ENCODE assay signal across 18 mouse cellular contexts in the genomic region with DNA sequence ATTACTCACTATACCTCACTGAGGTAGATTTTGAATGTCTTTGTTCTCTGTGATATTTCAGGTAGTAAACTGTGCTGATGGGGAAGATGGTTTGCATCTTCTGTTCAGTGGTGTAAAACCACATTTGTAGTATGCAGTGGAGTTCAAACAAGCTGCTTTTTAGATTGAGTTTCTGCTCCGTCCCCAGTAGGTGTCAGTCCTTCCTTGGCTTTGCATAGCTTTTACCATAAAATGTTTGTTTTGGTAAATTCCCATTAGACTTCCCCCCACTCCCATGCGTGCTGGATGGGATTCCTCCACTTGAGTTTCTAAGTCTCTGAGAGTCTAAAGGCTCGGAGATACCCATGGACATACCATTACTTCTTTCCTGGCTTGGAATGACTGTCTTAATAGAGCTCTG.
DNase-seq lines count a peak whose midpoint lies in the region; ATAC-seq and TF ChIP-seq lines count a peak whose summit lies in the region.
"Had no signal": no experiment of that assay in that cellular context is flagged by ENCODE, and none has a peak within 500 bp of the region (broad histone marks: within the 10 kb centered on the region; RNA-seq: fewer than 3 reads in every experiment).

No protein-coding gene starts in this region.

- 0 out of 2 replicates have a peak, but pooled peaks have one; percentile 20 for TF ChIP-seq CTCF in liver, postnatal 0 days (IDR thresholded peaks at IDR 0.05; ENCODE audit: low read depth)

- H3K4me1 ChIP-seq in forebrain, embryonic 14.5 days (ENCODE audit: control insufficient read depth, insufficient read depth, low read length) = no peaks in the 10 kb centered on the region
- H3K4me1 ChIP-seq in forebrain, embryonic 16.5 days (replicated peaks; ENCODE audit: control insufficient read depth, insufficient read depth, low read length) = no peaks in the 10 kb centered on the region
- H3K4me1 ChIP-seq in liver, postnatal 0 days (ENCODE audit: insufficient read depth) = no peaks in the 10 kb centered on the region
- H3K4me1 ChIP-seq in hindbrain, embryonic 10.5 days (replicated peaks) = no peaks in the 10 kb centered on the region
- H3K4me1 ChIP-seq: lung, embryonic 15.5 days; midbrain, embryonic 15.5 days had no signal

- no peak overlapping the region for H3K4me2 ChIP-seq in forebrain, embryonic 14.5 days (ENCODE audit: low read length)
- no peak overlapping the region for H3K4me2 ChIP-seq in forebrain, embryonic 16.5 days (ENCODE audit: low read length)
- H3K4me2 ChIP-seq in liver, postnatal 0 days (ENCODE audit: low read depth, low read length) = no peak overlapping the region
- H3K4me2 ChIP-seq: hindbrain, embryonic 14.5 days; lung, embryonic 15.5 days; midbrain, embryonic 15.5 days had no signal

- no peak for TF ChIP-seq EP300 in liver, postnatal 0 days (IDR thresholded peaks at IDR 0.05; ENCODE audit: low read depth)

- no peak for ATAC-seq in forebrain, embryonic 14.5 days
- no peak for ATAC-seq in forebrain, embryonic 16.5 days
- no peak for ATAC-seq in liver, postnatal 0 days
- no peak for ATAC-seq in erythroblast, adult 5-6 weeks (replicated peaks; ENCODE audit: low FRiP score, poor library complexity, severe bottlenecking)
- ATAC-seq: midbrain, embryonic 15.5 days had no signal

- H3K9ac ChIP-seq in forebrain, embryonic 14.5 days (ENCODE audit: low read length) = no peak overlapping the region
- no peak overlapping the region for H3K9ac ChIP-seq in forebrain, embryonic 16.5 days (replicated peaks; ENCODE audit: low read depth, low read length)
- H3K9ac ChIP-seq in liver, postnatal 0 days (replicated peaks) = no peak overlapping the region
- H3K9ac ChIP-seq: hindbrain, embryonic 14.5 days; lung, embryonic 15.5 days; midbrain, embryonic 15.5 days had no signal

- H3K36me3 ChIP-seq in forebrain, embryonic 14.5 days (ENCODE audit: control insufficient read depth, insufficient read depth, low read length) = no peaks in the 10 kb centered on the region
- H3K36me3 ChIP-seq in forebrain, embryonic 16.5 days (ENCODE audit: control insufficient read depth, insufficient read depth) = no peaks in the 10 kb centered on the region
- no peaks in the 10 kb centered on the region for H3K36me3 ChIP-seq in liver, postnatal 0 days (replicated peaks; ENCODE audit: insufficient read depth, low read length)
- no peaks in the 10 kb centered on the region for H3K36me3 ChIP-seq in hindbrain, embryonic 10.5 days
- H3K36me3 ChIP-seq: lung, embryonic 15.5 days; midbrain, embryonic 15.5 days had no signal

- no peaks in the 10 kb centered on the region for H3K9me3 ChIP-seq in forebrain, embryonic 14.5 days (replicated peaks; ENCODE audit: control insufficient read depth, low read length)
- H3K9me3 ChIP-seq in forebrain, embryonic 16.5 days (ENCODE audit: control insufficient read depth, low read length) = no peaks in the 10 kb centered on the region
- no peaks in the 10 kb centered on the region for H3K9me3 ChIP-seq in liver, postnatal 0 days (ENCODE audit: low read length)
- H3K9me3 ChIP-seq in hindbrain, embryonic 10.5 days = no peaks in the 10 kb centered on the region
- H3K9me3 ChIP-seq: lung, embryonic 15.5 days; midbrain, embryonic 15.5 days had no signal

- peak; percentile 14 for DNase-seq in forebrain, embryonic 14.5 days (ENCODE audit: low spot score)
- DNase-seq in liver, postnatal 0 days = no peak
- DNase-seq in liver (no peak), ES-CJ7 (ENCODE audit: low read depth, low spot score) (peak; percentile 9)
- DNase-seq in thymus, postnatal 0 days (ENCODE audit: low spot score) = peak; percentile 13
- no peak for DNase-seq in hindbrain, embryonic 10.5 days (ENCODE audit: low spot score)
- DNase-seq: cerebellum, adult 9-11 months; gastrocnemius, postnatal 14 days; kidney, adult 11 months; kidney, postnatal 36 days; right cerebral cortex, adult 18-20 months had no signal

- no peak overlapping the region for H3K27ac ChIP-seq in forebrain, embryonic 14.5 days (ENCODE audit: low read depth, low read length)
- H3K27ac ChIP-seq in forebrain, embryonic 16.5 days (ENCODE audit: low read length) = no peak overlapping the region
- no peak overlapping the region for H3K27ac ChIP-seq in liver, postnatal 0 days (ENCODE audit: low read depth)
- no peak overlapping the region for H3K27ac ChIP-seq in hindbrain, embryonic 10.5 days
- H3K27ac ChIP-seq: hindbrain, embryonic 14.5 days; lung, embryonic 15.5 days; midbrain, embryonic 15.5 days had no signal

- WGBS in forebrain, embryonic 14.5 days = 71% methylated on average over 3 of the region's 3 CpGs
- 69% methylated on average over 3 of the region's 3 CpGs for WGBS in forebrain, embryonic 16.5 days
- 59% methylated on average over 3 of the region's 3 CpGs for WGBS in liver, postnatal 0 days (ENCODE audit: insufficient replicate concordance)
- WGBS in hindbrain, embryonic 10.5 days = 69% methylated on average over 3 of the region's 3 CpGs

- no peaks in the 10 kb centered on the region for H3K27me3 ChIP-seq in forebrain, embryonic 14.5 days (replicated peaks; ENCODE audit: control insufficient read depth, insufficient read depth, low read length)
- no peaks in the 10 kb centered on the region for H3K27me3 ChIP-seq in forebrain, embryonic 16.5 days (replicated peaks; ENCODE audit: control insufficient read depth, insufficient read depth, low read length)
- H3K27me3 ChIP-seq in liver, postnatal 0 days (ENCODE audit: insufficient read depth, low read length) = no peaks in the 10 kb centered on the region
- no peaks in the 10 kb centered on the region for H3K27me3 ChIP-seq in hindbrain, embryonic 10.5 days (ENCODE audit: insufficient read depth, poor library complexity, severe bottlenecking)
- H3K27me3 ChIP-seq: lung, embryonic 15.5 days; megakaryocyte, embryonic 14.5 days; midbrain, embryonic 15.5 days had no signal

- no peak overlapping the region for H3K4me3 ChIP-seq in forebrain, embryonic 14.5 days (ENCODE audit: low read depth, low read length)
- no peak overlapping the region for H3K4me3 ChIP-seq in forebrain, embryonic 16.5 days (replicated peaks; ENCODE audit: low read length)
- H3K4me3 ChIP-seq in liver, postnatal 0 days (ENCODE audit: low read depth, low read length) = no peak overlapping the region
- no peak overlapping the region for H3K4me3 ChIP-seq in hindbrain, embryonic 10.5 days
- H3K4me3 ChIP-seq: erythroblast, embryonic 14.5 days; lung, embryonic 15.5 days; megakaryocyte, embryonic 14.5 days; midbrain, embryonic 15.5 days had no signal

Comparison
In these comparisons a context has a peak if more than half of its experiments do, and no peak if none do; other contexts are left out.
1. DNase-seq: peak in forebrain, embryonic 14.5 days (single experiment), ES-CJ7 (single experiment) and thymus, postnatal 0 days (single experiment); none in liver, postnatal 0 days (single experiment), liver (single experiment) and hindbrain, embryonic 10.5 days (single experiment).